Mouse (Mus musculus) midbrain, embryonic 13.5 days (tissue): ENCODE results near the gene Aym1. TPM values are rescaled to one million over a fixed set of nuclear protein-coding genes. Genes with fewer than 3 reads are reported as not detected.

Source experiments
- ATAC-seq: fragments of 200-750 bp; cut with Nextera tagmentation; 2 replicates; pipeline ENCODE4 v1.8.0; 2017; ENCODE audit warnings: mild to moderate bottlenecking, moderate TSS enrichment, moderate library complexity
- H3K27ac ChIP-seq: fragments of 300-500 bp; sonication (generic); 2 replicates; pipeline ENCODE4 v1.5.1; 2015; ENCODE audit warnings: inconsistent platforms, mild to moderate bottlenecking, moderate library complexity
- H3K27me3 ChIP-seq: fragments of 300-500 bp; sonication (generic); 2 replicates; pipeline ENCODE4 v1.6.1; 2015; ENCODE audit warnings: mild to moderate bottlenecking, inconsistent platforms
- H3K36me3 ChIP-seq: fragments of 300-500 bp; sonication (generic); 2 replicates; pipeline ENCODE4 v1.6.1; 2015; ENCODE audit warnings: mild to moderate bottlenecking, inconsistent platforms
- H3K4me1 ChIP-seq: fragments of 300-500 bp; sonication (generic); replicated peaks from 2 replicates; pipeline ENCODE4 v1.6.1; 2015; ENCODE audit warnings: inconsistent platforms
- H3K4me2 ChIP-seq: fragments of 300-500 bp; sonication (generic); replicated peaks from 2 replicates; pipeline ENCODE4 v1.6.1; 2015; ENCODE audit warnings: moderate library complexity, mild to moderate bottlenecking, inconsistent platforms
- H3K4me3 ChIP-seq: fragments of 300-500 bp; sonication (generic); replicated peaks from 2 replicates; pipeline ENCODE4 v1.5.1; 2015; ENCODE audit warnings: mild to moderate bottlenecking, inconsistent platforms
- H3K9ac ChIP-seq: fragments of 300-500 bp; sonication (generic); replicated peaks from 2 replicates; pipeline ENCODE4 v1.6.1; 2015; ENCODE audit warnings: mild to moderate bottlenecking, inconsistent platforms
- H3K9me3 ChIP-seq: fragments of 300-500 bp; sonication (generic); 2 replicates; pipeline ENCODE4 v1.6.1; 2016; ENCODE audit warnings: mild to moderate bottlenecking, inconsistent platforms
- WGBS: fragments of 180-500 bp; shearing (Covaris S2); methylation state at CpG from one replicate; pipeline ENCODE4 v1.1.7; 2015; 5-methylcytosine and 5-hydroxymethylcytosine counted together
- microRNA-seq: library from miRNA; unstranded; fragments of <30 nt; microRNA quantifications from one replicate; pipeline ENCODE4, GENCODE M21; 2016
- polyA plus RNA-seq: library from polyadenylated mRNA; unstranded; fragments of >200 nt; fragmentation: Nextera tagmentation; extraction: Ambion mirVana; gene quantifications from 2 replicates; pipeline ENCODE4 v1.2.1, GENCODE M21; 2015

The Aym1 gene
- polyA plus RNA-seq, 1 experiment from 2014 or later: not detected

DNA sequence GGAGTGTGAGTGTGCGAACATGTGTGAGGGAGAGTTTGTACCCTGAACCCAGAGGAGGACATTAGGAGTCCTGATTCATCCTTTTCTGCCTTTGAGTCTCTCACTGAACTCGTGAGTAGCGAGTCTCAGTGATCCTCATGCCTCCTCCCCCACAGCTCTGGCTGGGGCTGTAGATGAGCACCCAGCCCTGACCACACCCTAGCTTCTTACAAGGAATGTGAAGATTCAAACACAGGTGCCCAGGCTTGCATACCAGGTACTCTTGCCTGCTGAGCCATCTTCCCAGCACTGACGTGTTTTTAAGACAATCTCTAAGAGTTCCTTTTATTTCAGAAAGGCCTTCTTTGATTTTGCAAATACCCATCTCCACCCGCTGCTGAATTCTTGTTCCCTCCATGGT, 22.3 kb downstream of the Aym1 start:
- no peaks in the 10 kb centered on the region for H3K9me3 ChIP-seq
- H3K36me3 ChIP-seq: no peaks in the 10 kb centered on the region
- peaks cover 2% of the 10 kb centered on the region; the same call in 1 of the 2 replicates for H3K4me1 ChIP-seq
- H3K4me2 ChIP-seq: no peak overlapping the region
- H3K9ac ChIP-seq: no peak overlapping the region
- 76% methylated on average over 5 of the region's 5 CpGs for WGBS
- no peak for ATAC-seq
- no peaks in the 10 kb centered on the region for H3K27me3 ChIP-seq
- no peak overlapping the region for H3K4me3 ChIP-seq
- no peak overlapping the region for H3K27ac ChIP-seq

DNA sequence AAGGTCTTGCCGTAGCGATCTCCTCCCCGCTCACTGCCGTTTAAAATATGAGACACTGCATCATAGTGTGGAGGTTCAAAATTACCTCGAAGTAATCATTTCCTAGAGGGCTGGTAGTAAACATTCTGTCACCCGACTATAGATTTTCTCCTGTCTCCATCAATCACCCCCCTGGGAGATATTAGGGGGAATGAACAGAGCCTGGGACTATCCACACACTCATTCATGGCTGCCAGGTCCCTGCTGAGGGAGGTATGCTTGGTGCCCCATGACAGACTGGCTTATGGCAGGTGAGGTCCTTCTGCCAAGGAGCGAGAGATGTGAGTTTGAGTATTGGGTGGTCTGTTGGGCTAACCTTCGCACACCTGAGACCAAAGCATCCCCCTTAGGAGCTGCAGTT, 23.5 kb downstream of the Aym1 start:
- Histone ChIP-seq H3K36me3 (no peaks in the 10 kb centered on the region), H3K4me1 (no peaks in the 10 kb centered on the region), H3K9me3 (no peaks in the 10 kb centered on the region), H3K9ac (no peak overlapping the region), H3K27ac (no peak overlapping the region), H3K4me2 (no peak overlapping the region), H3K27me3 (no peaks in the 10 kb centered on the region), H3K4me3 (no peak overlapping the region)
- ATAC-seq: no peak
- 88% methylated on average over 8 of the region's 8 CpGs for WGBS

DNA sequence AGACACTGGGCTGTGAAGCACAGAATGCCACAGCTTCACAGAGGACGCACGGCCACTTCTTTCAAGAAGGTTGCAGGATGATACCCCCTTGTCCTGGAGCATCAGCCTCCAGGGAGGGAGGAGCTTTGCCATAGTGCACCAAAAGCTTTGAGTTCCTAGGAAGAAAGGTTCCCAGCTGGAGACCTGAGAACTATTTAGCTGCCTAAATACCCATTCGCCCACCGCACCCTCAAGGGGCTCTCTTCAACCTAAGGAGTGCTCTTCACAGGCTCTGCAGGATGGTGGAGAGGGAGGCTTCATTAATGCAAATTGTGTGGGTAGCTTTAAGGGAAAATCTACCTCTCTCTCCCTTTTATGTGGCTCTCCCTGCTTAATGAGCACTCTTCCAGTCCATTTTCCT, 25.5 kb downstream of the Aym1 start:
- H3K4me1 ChIP-seq: no peaks in the 10 kb centered on the region
- H3K9me3 ChIP-seq: no peaks in the 10 kb centered on the region
- no peak overlapping the region for H3K4me3 ChIP-seq
- no peaks in the 10 kb centered on the region for H3K36me3 ChIP-seq
- WGBS: 22% methylated on average over 4 of the region's 4 CpGs
- H3K27me3 ChIP-seq: no peaks in the 10 kb centered on the region
- ATAC-seq: no peak
- H3K4me2 ChIP-seq: no peak overlapping the region
- no peak overlapping the region for H3K27ac ChIP-seq
- H3K9ac ChIP-seq: no peak overlapping the region

DNA sequence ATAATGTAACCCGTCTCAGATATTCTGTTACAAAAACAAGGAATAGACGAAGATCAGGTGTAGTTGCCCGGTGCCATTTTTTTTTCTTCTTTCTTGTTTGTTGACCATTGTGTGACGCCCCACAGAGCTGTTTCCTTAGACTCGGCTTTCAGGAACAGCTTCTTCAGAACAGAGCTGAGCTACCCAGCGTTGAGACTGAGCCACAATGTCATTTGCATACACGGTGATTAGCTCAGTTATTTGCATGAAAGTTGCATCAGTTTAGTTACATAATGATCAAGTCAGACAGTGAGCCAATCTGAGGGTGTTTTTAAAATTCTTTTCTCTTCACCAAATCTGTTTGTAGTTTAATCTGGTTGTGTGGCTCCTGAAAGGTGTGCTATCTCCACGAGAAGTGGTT, 36.7 kb downstream of the Aym1 start:
- Histone ChIP-seq H3K4me1 (peaks cover 29% of the 10 kb centered on the region), H3K9me3 (no peaks in the 10 kb centered on the region), H3K4me2 (no peak overlapping the region), H3K36me3 (no peaks in the 10 kb centered on the region), H3K9ac (no peak overlapping the region), H3K4me3 (no peak overlapping the region), H3K27me3 (no peaks in the 10 kb centered on the region), H3K27ac (no peak overlapping the region)
- no peak for ATAC-seq
- WGBS: 55% methylated on average over 8 of the region's 8 CpGs

DNA sequence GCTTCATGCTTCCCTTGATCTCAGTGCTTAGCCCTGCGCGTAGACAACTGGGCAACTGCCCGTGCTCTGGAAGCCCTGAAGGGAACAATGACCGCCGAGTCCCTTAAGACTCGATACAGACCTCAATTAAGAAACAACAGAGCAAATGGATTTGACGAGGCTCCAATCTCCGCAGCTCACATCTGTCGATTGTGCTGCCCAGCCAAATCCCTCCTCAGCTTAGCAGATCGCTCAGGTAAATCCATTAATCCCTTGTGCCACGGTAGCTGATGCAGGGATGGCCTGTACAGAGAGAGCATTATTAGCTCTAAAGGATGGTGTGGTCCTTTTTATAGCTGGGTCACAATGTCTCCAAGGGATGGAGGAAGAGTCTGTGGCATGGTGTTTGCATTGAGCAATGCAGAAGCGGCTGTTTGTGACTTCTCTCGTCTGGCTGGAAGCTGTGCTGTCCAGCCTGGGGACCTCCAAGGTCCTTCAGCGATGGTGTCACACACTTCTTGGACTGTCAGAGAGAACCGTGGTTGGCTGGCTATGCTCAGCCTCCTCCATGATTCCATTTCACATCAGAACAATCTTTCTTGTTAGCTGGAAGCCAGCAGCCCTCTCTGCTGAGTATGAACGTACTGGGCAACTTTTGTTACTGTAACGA, 39.3 kb downstream of the Aym1 start:
- H3K4me2 ChIP-seq: no peak overlapping the region
- peaks cover 29% of the 10 kb centered on the region for H3K4me1 ChIP-seq
- 50% methylated on average over 17 of the region's 17 CpGs for WGBS
- ATAC-seq: no peak
- H3K9ac ChIP-seq: no peak overlapping the region
- no peaks in the 10 kb centered on the region for H3K27me3 ChIP-seq
- peak overlapping the region; percentile 58 for H3K27ac ChIP-seq
- H3K4me3 ChIP-seq: no peak overlapping the region
- no peaks in the 10 kb centered on the region for H3K36me3 ChIP-seq
- peaks cover 11% of the 10 kb centered on the region; the same call in 1 of the 2 replicates for H3K9me3 ChIP-seq

DNA sequence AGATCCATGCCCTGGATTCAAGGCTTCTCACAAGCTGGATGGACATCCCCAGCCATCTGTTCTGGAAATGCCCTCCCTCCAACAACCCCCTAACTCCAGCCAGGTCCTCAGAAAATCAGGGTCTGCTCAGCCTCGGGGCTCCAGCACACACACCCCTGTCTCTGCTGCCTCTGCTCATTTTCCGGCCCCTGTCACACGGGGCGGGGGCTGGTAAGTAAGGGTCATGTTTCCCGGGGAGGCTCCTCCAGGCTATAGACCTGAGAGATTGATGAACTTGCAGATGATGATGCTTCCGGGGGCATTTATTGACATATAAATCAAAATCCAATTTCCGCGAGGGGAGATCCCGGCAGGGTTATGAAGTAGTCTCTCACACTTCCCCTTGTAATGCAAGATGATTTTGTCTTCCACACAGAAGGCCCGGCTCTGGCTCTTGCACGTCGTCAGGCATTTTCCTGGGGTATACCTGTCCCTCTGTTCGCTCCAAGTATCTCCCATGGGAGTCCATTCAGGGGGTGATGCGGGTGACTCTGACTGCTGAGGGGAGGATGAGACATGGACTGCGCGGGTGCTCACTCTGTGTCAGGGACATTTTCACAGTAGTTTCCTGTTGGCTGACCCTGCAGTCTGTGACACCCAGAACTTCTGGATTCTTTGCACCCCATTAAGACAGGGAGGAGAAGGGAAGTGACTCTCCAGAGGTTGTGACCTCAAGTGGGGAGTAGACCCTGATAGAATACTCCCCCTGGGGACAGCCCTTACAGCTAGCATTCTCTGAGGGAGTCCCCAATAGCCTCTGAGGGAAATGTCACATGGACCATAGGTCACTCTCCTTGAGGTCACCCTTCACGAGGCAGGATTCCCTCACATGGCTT, 40.6 kb downstream of the Aym1 start:
- H3K9me3 ChIP-seq: peaks cover 11% of the 10 kb centered on the region; the same call in 1 of the 2 replicates
- no peak for ATAC-seq
- WGBS: 83% methylated on average over 17 of the region's 17 CpGs
- peaks cover 29% of the 10 kb centered on the region for H3K4me1 ChIP-seq
- no peak overlapping the region for H3K4me3 ChIP-seq
- H3K9ac ChIP-seq: no peak overlapping the region
- no peaks in the 10 kb centered on the region for H3K36me3 ChIP-seq
- H3K27me3 ChIP-seq: no peaks in the 10 kb centered on the region
- no peak overlapping the region for H3K27ac ChIP-seq
- no peak overlapping the region for H3K4me2 ChIP-seq

DNA sequence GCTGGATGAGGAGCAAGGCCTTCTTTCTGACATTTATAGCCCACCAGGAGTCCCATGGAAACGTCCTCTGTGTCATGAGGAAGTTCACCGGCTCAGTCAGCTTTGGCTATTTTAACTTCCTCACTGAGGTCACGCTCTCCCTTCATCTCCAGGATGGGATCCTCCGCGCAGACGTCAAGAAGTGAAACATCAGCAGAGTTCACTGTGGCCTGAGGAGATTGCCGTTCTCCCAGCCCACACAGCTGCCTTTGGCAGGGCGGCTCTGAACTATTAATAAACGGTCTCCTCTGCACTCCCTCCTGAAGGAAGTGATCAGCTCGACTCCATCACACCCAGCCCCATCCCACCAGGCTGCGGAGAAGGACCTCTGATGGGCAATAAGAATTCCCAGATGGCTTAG, 45.6 kb downstream of the Aym1 start:
- H3K36me3 ChIP-seq: no peaks in the 10 kb centered on the region
- no peak overlapping the region for H3K4me3 ChIP-seq
- H3K27ac ChIP-seq: no peak overlapping the region
- 76% methylated on average over 11 of the region's 11 CpGs for WGBS
- H3K4me2 ChIP-seq: no peak overlapping the region
- no peak overlapping the region for H3K9ac ChIP-seq
- H3K4me1 ChIP-seq: peaks cover 9% of the 10 kb centered on the region; the same call in 1 of the 2 replicates
- no peaks in the 10 kb centered on the region for H3K27me3 ChIP-seq
- peaks cover 11% of the 10 kb centered on the region; the same call in 1 of the 2 replicates for H3K9me3 ChIP-seq
- ATAC-seq: no peak

DNA sequence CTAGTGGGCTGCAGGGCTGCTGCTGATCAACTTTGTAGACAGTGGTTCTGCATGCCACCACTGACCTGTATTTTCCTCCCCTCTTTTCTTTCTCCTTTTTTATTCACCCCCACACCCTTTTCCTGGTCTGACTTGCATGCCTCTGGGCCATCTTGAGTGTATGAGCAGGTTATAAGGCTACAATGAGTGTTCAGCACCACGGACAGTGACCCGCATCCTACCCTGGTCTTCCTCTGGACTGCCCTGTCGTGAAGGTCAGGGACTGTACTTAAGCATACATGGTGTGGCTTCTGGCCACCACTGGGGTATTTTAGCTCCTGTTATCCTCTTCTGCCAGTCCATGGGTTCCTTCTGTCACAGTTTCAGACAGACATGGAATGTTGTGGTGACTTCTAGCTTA, 50.3 kb downstream of the Aym1 start:
- peaks cover 15% of the 10 kb centered on the region for H3K4me1 ChIP-seq
- no peaks in the 10 kb centered on the region for H3K9me3 ChIP-seq
- no peak overlapping the region for H3K27ac ChIP-seq
- H3K9ac ChIP-seq: no peak overlapping the region
- 9% methylated on average over 3 of the region's 3 CpGs for WGBS
- no peak overlapping the region for H3K4me3 ChIP-seq
- no peak for ATAC-seq
- no peaks in the 10 kb centered on the region for H3K36me3 ChIP-seq
- H3K27me3 ChIP-seq: no peaks in the 10 kb centered on the region; the same call in 1 of the 2 replicates
- H3K4me2 ChIP-seq: no peak overlapping the region

Small RNA genes lying within 50 kb of the gene (microRNA-seq; reads per million reads assigned to microRNA genes)
- gene Mir7229 (not detected), gene Mir7230 (not detected)

Other genes with a start within 250 kb of the Aym1 start
- gene 2900026A02Rik, start 136.1 kb upstream of the Aym1 start, polyA plus RNA-seq: 2.4 and 2.7 TPM in 2 replicates
- gene Tmem211, start 130.4 kb upstream of the Aym1 start, polyA plus RNA-seq: not detected in 2 replicates
- gene Sgsm1, start 46.5 kb upstream of the Aym1 start, polyA plus RNA-seq: 17.2 and 17.4 TPM in 2 replicates
- gene Wscd2, start 133.0 kb downstream of the Aym1 start, polyA plus RNA-seq: 9.4 and 10.6 TPM in 2 replicates